Mouse (Mus musculus): ENCODE results near the gene Exosc7. TPM values are rescaled to one million over a fixed set of nuclear protein-coding genes. Genes with fewer than 3 reads are reported as not detected.

Exosc7 gene
- total RNA-seq, 2 experiments from 2014 or later, result 38.2 to 40.2 TPM

DNA sequence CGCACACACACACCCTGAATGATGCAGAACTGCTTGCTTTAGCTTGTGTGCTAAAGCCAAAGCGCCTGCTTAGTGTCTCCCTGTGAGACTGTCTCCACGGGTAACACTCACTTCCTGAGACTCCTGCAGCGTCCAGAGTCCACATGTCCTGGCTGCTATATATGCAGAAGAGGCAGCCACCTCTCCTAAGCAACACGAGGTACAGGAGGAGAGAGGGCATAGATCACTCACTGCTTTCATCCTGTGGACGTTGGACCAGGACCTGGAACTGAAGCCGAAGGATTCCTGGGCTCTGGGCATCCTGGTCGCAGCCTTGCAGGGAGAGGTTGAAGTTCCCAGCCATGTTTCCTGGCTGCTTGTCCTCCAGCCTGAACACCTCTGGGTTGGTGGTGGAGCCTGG is 70.2 kb downstream of the Exosc7 start:
- ATAC-seq (ENCODE audit: poor library complexity, severe bottlenecking), result no peak

GRCm38 (mm10) chr9:123185546-123185945 is 72.5 kb downstream of the Exosc7 start:
- peak; percentile 24; the same call in 1 of the 2 replicates for ATAC-seq (ENCODE audit: poor library complexity, severe bottlenecking)

Other genes starting within 250 kb of the Exosc7 start
- gene Zfp445, start 247.2 kb upstream of the Exosc7 start, total RNA-seq (2015), result 27.6 and 29.1 TPM in 2 replicates
- gene Zfp445, start 247.2 kb upstream of the Exosc7 start, total RNA-seq (2017), result 50.0 and 59.3 TPM in 2 replicates
- gene Zkscan7, start 227.5 kb upstream of the Exosc7 start, total RNA-seq (2015), result 0.25 and 0.34 TPM in 2 replicates
- gene Zkscan7, start 227.5 kb upstream of the Exosc7 start, total RNA-seq (2017), result 0.51 and 0.69 TPM in 2 replicates
- gene Zfp105, start 190.1 kb upstream of the Exosc7 start, total RNA-seq (2015), result 1.1 and 1.8 TPM in 2 replicates
- gene Zfp105, start 190.1 kb upstream of the Exosc7 start, total RNA-seq (2017), result 0.16 and 1.5 TPM in 2 replicates
- gene 1110059G10Rik, start 162.2 kb upstream of the Exosc7 start, total RNA-seq (2015), result 67.0 and 70.8 TPM in 2 replicates
- gene 1110059G10Rik, start 162.2 kb upstream of the Exosc7 start, total RNA-seq (2017), result 39.0 and 45.4 TPM in 2 replicates
- 122 and 123 TPM in 2 replicates for gene Kif15, start 162.2 kb upstream of the Exosc7 start, total RNA-seq (2015)
- gene Kif15, start 162.2 kb upstream of the Exosc7 start, total RNA-seq (2017), result 396 and 423 TPM in 2 replicates
- gene Tmem42, start 91.9 kb upstream of the Exosc7 start, total RNA-seq (2015), result 6.4 and 7.9 TPM in 2 replicates
- gene Tmem42, start 91.9 kb upstream of the Exosc7 start, total RNA-seq (2017), result 2.1 and 2.2 TPM in 2 replicates
- gene Tgm4, start 78.5 kb upstream of the Exosc7 start, total RNA-seq (2015), result not detected in 2 replicates
- gene Tgm4, start 78.5 kb upstream of the Exosc7 start, total RNA-seq (2017), result 0.15 TPM in 1 of 2 replicates, not detected in the other
- 32.6 and 45.7 TPM in 2 replicates for gene Zdhhc3, start within 50 bp of the Exosc7 start, total RNA-seq (2015)
- 33.0 and 39.0 TPM in 2 replicates for gene Zdhhc3, start within 50 bp of the Exosc7 start, total RNA-seq (2017)
- gene Clec3b, start 37.7 kb downstream of the Exosc7 start, total RNA-seq (2015), result not detected in 2 replicates
- gene Clec3b, start 37.7 kb downstream of the Exosc7 start, total RNA-seq (2017), result not detected in 2 replicates
- not detected in 2 replicates for gene Cdcp1, start 102.8 kb downstream of the Exosc7 start, total RNA-seq (2015)
- not detected in 2 replicates for gene Cdcp1, start 102.8 kb downstream of the Exosc7 start, total RNA-seq (2017)
- 0.22 TPM in 1 of 2 replicates, not detected in the other for gene Tmem158, start 147.5 kb downstream of the Exosc7 start, total RNA-seq (2015)
- gene Tmem158, start 147.5 kb downstream of the Exosc7 start, total RNA-seq (2017), result not detected in 2 replicates